Mouse (Mus musculus) myocyte (in vitro differentiated cells): ENCODE data around the gene Atp2b2. TPM values are rescaled to one million over a fixed set of nuclear protein-coding genes. Genes with fewer than 3 reads are reported as not detected.

ENCODE experiments used
- H3K27me3 ChIP-seq: one replicate; pipeline ENCODE4 v1.6.1; 2011; ENCODE audit not compliant: control insufficient read depth, insufficient read depth, insufficient read length
- H3K36me3 ChIP-seq: one replicate; pipeline ENCODE4 v1.6.1; 2011; ENCODE audit not compliant: control insufficient read depth, insufficient read depth
- H3K4me2 ChIP-seq: one replicate; pipeline ENCODE4 v1.6.1; 2011; ENCODE audit warnings: low read depth, control low read depth
- H3K4me3 ChIP-seq: one replicate; pipeline ENCODE4 v1.5.1; 2011; ENCODE audit warnings: mild to moderate bottlenecking, control low read depth, moderate library complexity
- H3K79me2 ChIP-seq: one replicate; pipeline ENCODE4 v1.6.1; 2011; ENCODE audit not compliant: control insufficient read depth, insufficient read depth
- H3ac ChIP-seq: one replicate; pipeline ENCODE4 v1.6.1; 2011; ENCODE audit not compliant: control insufficient read depth, insufficient read length
- CEBPB ChIP-seq: IDR thresholded peaks from 2 replicates; pipeline ENCODE4 v1.6.1; 2011; ENCODE audit warnings: mild to moderate bottlenecking, moderate library complexity; ENCODE audit not compliant: poor library complexity, insufficient read depth, severe bottlenecking
- E2F4 ChIP-seq: IDR thresholded peaks from one replicate; pipeline ENCODE4 v1.6.1; 2011; ENCODE audit warnings: mild to moderate bottlenecking, control low read depth, moderate library complexity; ENCODE audit not compliant: insufficient read depth
- MAX ChIP-seq: IDR thresholded peaks from one replicate; pipeline ENCODE4 v1.6.1; 2011; ENCODE audit warnings: low read depth, mild to moderate bottlenecking, control low read depth
- MYOD1 ChIP-seq, 3 experiments: IDR thresholded peaks; one replicate each; pipeline ENCODE4 v1.6.1; 2011; ENCODE audit warnings: control low read depth in 2 of 3, low read depth in 2 of 3, mild to moderate bottlenecking in 2 of 3, moderate library complexity in 1 of 3; ENCODE audit not compliant: insufficient read length in 2 of 3, control insufficient read depth in 1 of 3
- MYOG ChIP-seq, 3 experiments: IDR thresholded peaks; one replicate each; pipeline ENCODE4 v1.6.1; 2011; ENCODE audit warnings: control low read depth in 2 of 3, low read depth in 2 of 3, mild to moderate bottlenecking in 2 of 3; ENCODE audit not compliant: insufficient read length in 2 of 3, control insufficient read depth in 1 of 3, insufficient read depth in 1 of 3
- POLR2A ChIP-seq: IDR thresholded peaks from one replicate; pipeline ENCODE4 v1.6.1; 2011; ENCODE audit warnings: low read depth, mild to moderate bottlenecking, control low read depth, moderate library complexity; ENCODE audit not compliant: insufficient read length
- POLR2AphosphoS2 ChIP-seq: IDR thresholded peaks from one replicate; pipeline ENCODE4 v1.6.1; 2011; ENCODE audit warnings: low read depth, control low read depth; ENCODE audit not compliant: insufficient read length
- REST ChIP-seq: IDR thresholded peaks from one replicate; pipeline ENCODE4 v1.6.1; 2011; ENCODE audit warnings: mild to moderate bottlenecking, control low read depth, moderate library complexity; ENCODE audit not compliant: insufficient read depth, insufficient read length
- SRF ChIP-seq: IDR thresholded peaks from one replicate; pipeline ENCODE4 v1.6.1; 2011; ENCODE audit warnings: low read depth; ENCODE audit not compliant: control insufficient read depth, insufficient read length
- TCF12 ChIP-seq: IDR thresholded peaks from one replicate; pipeline ENCODE4 v1.6.1; 2011; ENCODE audit warnings: mild to moderate bottlenecking, control low read depth; ENCODE audit not compliant: poor library complexity, insufficient read depth, severe bottlenecking
- TCF3 ChIP-seq: IDR thresholded peaks from one replicate; pipeline ENCODE4 v1.6.1; 2011; ENCODE audit warnings: low read depth, control low read depth; ENCODE audit not compliant: insufficient read length
- USF1 ChIP-seq: IDR thresholded peaks from one replicate; pipeline ENCODE4 v1.6.1; 2011; ENCODE audit warnings: low read depth, mild to moderate bottlenecking, control low read depth, moderate library complexity
- polyA plus RNA-seq: library from polyadenylated mRNA; unstranded; fragments of >200 nt; fragmentation: generic; extraction: Trizol; gene quantifications from one replicate; pipeline ENCODE4 v1.2.1, GENCODE M21; 2012; ENCODE audit warnings: missing spikeins

The Atp2b2 gene
- polyA plus RNA-seq, 1 experiment = not detected

GRCm38 (mm10) chr6:114074929-114075328 lies 32.5 kb upstream of the Atp2b2 start:
- Histone ChIP-seq H3K27me3 (peaks cover 5% of the 10 kb centered on the region), H3K4me3 (no peak overlapping the region), H3K36me3 (no peaks in the 10 kb centered on the region), H3ac (no peak overlapping the region), H3K4me2 (no peak overlapping the region), H3K79me2 (no peaks in the 10 kb centered on the region)
- no peak for TF ChIP-seq E2F4
- TF ChIP-seq CEBPB = no peak
- no peak for TF ChIP-seq MYOG (IDR thresholded peaks at IDR 0.05; ENCODE audit: control insufficient read depth in 1 of 3, insufficient read depth in 1 of 3, insufficient read length in 2 of 3, low read depth in 2 of 3)
- no peak for TF ChIP-seq MYOD1 (IDR thresholded peaks at IDR 0.05; ENCODE audit: control insufficient read depth in 1 of 3, insufficient read length in 2 of 3, low read depth in 2 of 3)
- TF ChIP-seq REST = no peak
- TF ChIP-seq TCF3 = no peak
- TF ChIP-seq SRF = no peak
- no peak for TF ChIP-seq POLR2AphosphoS2

DNA sequence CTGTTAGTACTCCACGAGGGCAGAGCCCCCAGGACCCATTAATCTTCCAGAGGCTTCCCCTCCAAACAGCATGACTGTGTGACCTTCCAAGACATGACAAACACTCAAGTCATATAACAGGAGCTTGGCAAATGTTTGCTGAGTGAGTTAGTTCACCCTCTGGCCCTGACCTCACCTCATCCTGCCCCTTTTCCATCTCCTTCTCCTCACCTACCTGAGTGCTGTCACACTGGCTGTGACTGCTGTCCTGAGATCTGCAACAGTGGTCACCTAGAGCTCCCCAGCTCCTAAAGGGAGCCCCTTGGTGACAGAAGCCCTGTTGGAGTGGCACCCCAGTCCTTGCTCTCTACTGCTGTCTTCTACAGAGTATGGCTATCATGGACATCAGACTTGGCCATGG lies 31.8 kb upstream of the Atp2b2 start:
- Histone ChIP-seq H3ac (no peak overlapping the region), H3K4me3 (no peak overlapping the region), H3K4me2 (no peak overlapping the region), H3K27me3 (peaks cover 5% of the 10 kb centered on the region), H3K36me3 (no peaks in the 10 kb centered on the region), H3K79me2 (no peaks in the 10 kb centered on the region)
- TF ChIP-seq POLR2A (no peak), USF1 (no peak), SRF (no peak), POLR2AphosphoS2 (no peak), E2F4 (no peak), TCF3 (no peak), REST (no peak), MYOG (IDR thresholded peaks at IDR 0.05; ENCODE audit: control insufficient read depth in 1 of 3, insufficient read depth in 1 of 3, insufficient read length in 2 of 3, low read depth in 2 of 3) (no peak), CEBPB (no peak), MYOD1 (IDR thresholded peaks at IDR 0.05; ENCODE audit: control insufficient read depth in 1 of 3, insufficient read length in 2 of 3, low read depth in 2 of 3) (no peak), MAX (no peak), TCF12 (no peak)

DNA sequence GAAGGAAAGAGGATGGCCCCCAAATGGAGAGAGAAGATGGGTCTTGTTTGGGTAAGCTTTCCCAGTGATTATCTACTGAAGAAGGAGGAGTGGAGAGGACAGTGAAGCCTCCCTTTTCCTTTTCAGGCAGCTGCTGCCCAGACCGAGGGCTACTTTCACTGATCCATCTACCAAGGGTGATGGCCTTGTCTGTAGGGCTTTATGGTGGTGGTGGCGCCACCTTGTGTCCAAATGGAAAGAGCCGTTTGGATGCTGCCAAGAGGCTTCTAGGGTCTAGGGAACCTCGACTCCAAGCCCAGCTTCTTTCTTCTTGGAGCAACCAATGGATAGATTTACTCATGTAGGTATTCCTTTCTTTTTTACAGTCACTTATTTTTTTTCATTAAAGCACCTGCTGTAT lies 29.2 kb upstream of the Atp2b2 start:
- TF ChIP-seq POLR2A = no peak
- TF ChIP-seq TCF3 = no peak
- TF ChIP-seq USF1 = no peak
- no peak for TF ChIP-seq CEBPB
- no peak for TF ChIP-seq REST
- TF ChIP-seq MYOG (IDR thresholded peaks at IDR 0.05; ENCODE audit: control insufficient read depth in 1 of 3, insufficient read depth in 1 of 3, insufficient read length in 2 of 3, low read depth in 2 of 3) = no peak
- TF ChIP-seq MAX = no peak
- no peak for TF ChIP-seq SRF
- TF ChIP-seq TCF12 = no peak
- no peak overlapping the region for H3K4me2 ChIP-seq
- H3K4me3 ChIP-seq = no peak overlapping the region
- H3K79me2 ChIP-seq = no peaks in the 10 kb centered on the region
- no peaks in the 10 kb centered on the region for H3K36me3 ChIP-seq
- no peak overlapping the region for H3ac ChIP-seq
- peaks cover 5% of the 10 kb centered on the region for H3K27me3 ChIP-seq

GRCm38 (mm10) chr6:114063100-114063499 lies 20.7 kb upstream of the Atp2b2 start:
- Histone ChIP-seq H3K79me2 (no peaks in the 10 kb centered on the region), H3ac (no peak overlapping the region), H3K4me3 (no peak overlapping the region), H3K4me2 (no peak overlapping the region), H3K36me3 (no peaks in the 10 kb centered on the region), H3K27me3 (peaks cover 12% of the 10 kb centered on the region)
- TF ChIP-seq TCF12 (no peak), MYOG (IDR thresholded peaks at IDR 0.05; ENCODE audit: control insufficient read depth in 1 of 3, insufficient read depth in 1 of 3, insufficient read length in 2 of 3, low read depth in 2 of 3) (no peak), SRF (no peak), TCF3 (no peak), REST (no peak), POLR2AphosphoS2 (no peak), POLR2A (no peak), CEBPB (no peak), USF1 (no peak), MAX (no peak), E2F4 (no peak), MYOD1 (IDR thresholded peaks at IDR 0.05; ENCODE audit: control insufficient read depth in 1 of 3, insufficient read length in 2 of 3, low read depth in 2 of 3) (no peak)

DNA sequence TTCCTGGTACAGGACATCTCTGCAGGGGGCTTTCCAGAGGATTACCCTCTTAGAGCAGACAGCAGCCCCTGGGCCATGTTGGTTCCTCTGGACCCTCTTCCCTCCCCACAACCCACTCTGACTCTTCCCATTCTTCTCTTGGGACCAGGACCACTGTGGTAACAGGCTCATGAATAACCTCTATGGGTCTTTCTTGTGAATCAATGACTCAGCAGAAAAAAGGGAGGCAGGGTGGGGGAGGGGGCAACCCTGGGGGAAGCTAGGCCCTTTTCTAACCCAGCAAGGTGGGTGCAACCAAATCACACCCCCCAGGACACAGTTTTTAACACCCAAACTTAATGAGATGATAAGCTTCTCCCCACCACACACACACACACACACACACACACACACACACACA lies 20.3 kb upstream of the Atp2b2 start:
- peaks cover 16% of the 10 kb centered on the region for H3K27me3 ChIP-seq
- no peaks in the 10 kb centered on the region for H3K36me3 ChIP-seq
- TF ChIP-seq E2F4 = no peak
- no peak for TF ChIP-seq SRF
- no peak for TF ChIP-seq MYOD1 (IDR thresholded peaks at IDR 0.05; ENCODE audit: control insufficient read depth in 1 of 3, insufficient read length in 2 of 3, low read depth in 2 of 3)
- TF ChIP-seq MYOG (IDR thresholded peaks at IDR 0.05; ENCODE audit: control insufficient read depth in 1 of 3, insufficient read depth in 1 of 3, insufficient read length in 2 of 3, low read depth in 2 of 3) = no peak
- no peak for TF ChIP-seq TCF12
- TF ChIP-seq REST = no peak
- TF ChIP-seq POLR2A = no peak
- no peak for TF ChIP-seq MAX
- no peak for TF ChIP-seq USF1
- TF ChIP-seq TCF3 = no peak
- no peak for TF ChIP-seq POLR2AphosphoS2
- no peak for TF ChIP-seq CEBPB
- H3K4me2 ChIP-seq = no peak overlapping the region
- no peaks in the 10 kb centered on the region for H3K79me2 ChIP-seq
- H3ac ChIP-seq = no peak overlapping the region
- no peak overlapping the region for H3K4me3 ChIP-seq
